Comparison of ENCODE assay signal across 24 mouse cellular contexts in the genomic region with DNA sequence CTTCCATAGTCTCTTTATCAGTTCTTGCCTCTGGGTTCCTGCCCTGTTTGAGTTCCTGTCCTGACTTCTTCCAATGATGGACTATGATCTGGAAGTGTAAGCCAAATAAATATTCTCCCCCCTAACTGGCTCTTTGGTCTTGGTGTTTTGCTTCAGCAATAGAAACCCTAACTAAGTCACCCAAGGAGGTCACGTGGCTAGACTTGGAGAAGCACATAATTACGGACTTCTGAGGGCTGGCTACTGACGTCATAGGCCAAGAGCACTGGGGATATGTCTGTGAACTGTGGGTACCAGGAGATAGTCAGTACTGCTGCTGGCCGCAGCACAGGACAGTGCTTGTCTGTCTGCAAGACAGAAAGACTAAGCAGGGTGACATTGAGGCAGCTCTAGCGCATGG.
"Had no signal": no experiment of that assay in that cellular context is flagged by ENCODE, and none has a peak within 500 bp of the region (broad histone marks: within the 10 kb centered on the region; RNA-seq: fewer than 3 reads in every experiment).

No protein-coding gene starts in this region.

- H3K4me1 ChIP-seq: hindbrain, embryonic 10.5 days; hindbrain, embryonic 12.5 days; kidney, embryonic 15.5 days; limb, embryonic 13.5 days; limb, embryonic 15.5 days had no signal

- H3K4me2 ChIP-seq: heart, embryonic 12.5 days; hindbrain, embryonic 12.5 days; hindbrain, embryonic 14.5 days; kidney, embryonic 15.5 days; limb, embryonic 13.5 days; limb, embryonic 15.5 days had no signal

- DNase-seq: gastrocnemius, adult 2 months; gastrocnemius, postnatal 10 days; gastrocnemius, postnatal 25 days; heart, adult 18-20 months; heart, postnatal 10 days; heart, postnatal 4 days; kidney, adult 11 months; kidney, adult 2 months; kidney, adult 9 months; kidney, postnatal 14 days; kidney, postnatal 36 days; layer of hippocampus, adult 9-11 months; layer of hippocampus, postnatal 36 days; left cerebral cortex, postnatal 4 days had no signal

- H3K27me3 ChIP-seq: heart, embryonic 12.5 days; kidney, embryonic 15.5 days; limb, embryonic 13.5 days; limb, embryonic 15.5 days had no signal

- H3K36me3 ChIP-seq: heart, embryonic 12.5 days; hindbrain, embryonic 10.5 days; hindbrain, embryonic 12.5 days; kidney, embryonic 15.5 days; limb, embryonic 13.5 days; limb, embryonic 15.5 days had no signal

- H3K4me3 ChIP-seq: gastrocnemius, adult 2 months; heart, embryonic 12.5 days; hindbrain, embryonic 10.5 days; hindbrain, embryonic 12.5 days; kidney, embryonic 15.5 days; limb, embryonic 13.5 days; limb, embryonic 15.5 days had no signal

- H3K27ac ChIP-seq: gastrocnemius, adult 2 months; hindbrain, embryonic 10.5 days; hindbrain, embryonic 12.5 days; hindbrain, embryonic 14.5 days; kidney, embryonic 15.5 days; kidney, postnatal 0 days; limb, embryonic 13.5 days; limb, embryonic 15.5 days had no signal

- H3K9me3 ChIP-seq: hindbrain, embryonic 10.5 days; hindbrain, embryonic 12.5 days; limb, embryonic 15.5 days had no signal

- ATAC-seq: hindbrain, embryonic 16.5 days; intestine, embryonic 16.5 days had no signal

- H3K9ac ChIP-seq: heart, embryonic 12.5 days; hindbrain, embryonic 12.5 days; hindbrain, embryonic 14.5 days; kidney, embryonic 15.5 days; limb, embryonic 13.5 days; limb, embryonic 15.5 days had no signal
